Mouse (Mus musculus): ENCODE results near the gene Olfr1277.

The Olfr1277 gene

DNA sequence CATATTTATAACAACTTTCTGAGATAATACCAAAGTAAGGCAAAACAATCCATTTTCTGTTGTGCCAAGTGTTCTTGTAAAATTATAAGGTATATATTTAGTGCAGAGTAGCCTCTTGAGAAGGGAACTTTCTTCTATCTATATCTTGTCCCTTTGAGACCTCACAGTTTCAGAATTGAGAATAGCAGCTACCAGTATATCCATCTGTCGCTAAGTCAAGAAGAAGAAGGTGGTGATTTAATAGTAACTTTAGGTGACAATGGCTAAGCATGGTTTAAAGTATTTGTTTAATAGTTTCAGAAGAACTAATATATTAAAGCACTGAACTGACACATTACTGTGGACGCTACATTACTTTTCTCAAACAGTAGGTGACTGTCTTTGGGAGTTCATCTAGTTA is at the start of gene Olfr1277:
TSS of gene Olfr1277 (minus strand) at position 101 of the 400 bp plus-strand sequence.
- DNase-seq = no peak

DNA sequence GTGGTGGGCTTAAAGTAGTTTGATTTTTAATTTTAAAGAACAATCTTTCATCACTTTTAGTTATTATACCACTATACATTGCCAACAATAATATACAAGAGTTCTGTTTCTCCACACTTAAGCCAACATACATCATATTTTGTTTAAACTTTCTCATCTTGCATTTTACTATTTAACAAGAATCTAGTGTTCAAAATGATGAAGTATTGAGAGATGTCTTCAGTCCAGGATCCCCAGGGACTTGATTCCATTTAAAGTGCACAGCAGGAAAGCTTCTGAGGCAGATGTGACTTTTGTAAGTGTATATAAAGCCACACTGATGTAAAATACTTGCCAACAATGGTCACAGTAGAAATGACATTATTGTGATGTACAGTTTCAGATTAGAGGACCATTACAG is 39.8 kb upstream of the Olfr1277 start, which contains the start of gene Olfr1280:
TSS of gene Olfr1280 (plus strand) at position 301 of the 400 bp plus-strand sequence.
- no peak for DNase-seq

DNA sequence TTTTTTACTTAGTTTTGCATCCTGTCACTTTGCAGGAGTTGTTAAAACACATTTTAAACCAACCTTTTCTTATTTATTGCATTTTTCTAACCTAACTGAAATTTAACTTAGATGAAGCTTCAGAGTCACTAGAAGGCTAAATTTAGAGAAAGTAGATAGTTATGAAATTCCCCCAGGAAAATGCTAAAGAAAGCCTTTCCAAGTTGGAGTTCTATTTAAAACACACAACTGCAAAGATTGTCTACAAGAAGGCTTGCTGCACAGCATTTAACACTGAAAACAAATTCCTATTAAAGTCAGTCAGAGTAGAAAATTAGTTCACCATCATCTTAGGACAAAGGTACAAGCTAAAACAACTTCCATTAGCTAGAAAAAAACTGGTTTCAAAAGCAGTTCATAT is 26.5 kb upstream of the Olfr1277 start, which contains the start of gene Olfr1279:
TSS of gene Olfr1279 (plus strand) at position 262 of the 400 bp plus-strand sequence.
- DNase-seq = no peak

DNA sequence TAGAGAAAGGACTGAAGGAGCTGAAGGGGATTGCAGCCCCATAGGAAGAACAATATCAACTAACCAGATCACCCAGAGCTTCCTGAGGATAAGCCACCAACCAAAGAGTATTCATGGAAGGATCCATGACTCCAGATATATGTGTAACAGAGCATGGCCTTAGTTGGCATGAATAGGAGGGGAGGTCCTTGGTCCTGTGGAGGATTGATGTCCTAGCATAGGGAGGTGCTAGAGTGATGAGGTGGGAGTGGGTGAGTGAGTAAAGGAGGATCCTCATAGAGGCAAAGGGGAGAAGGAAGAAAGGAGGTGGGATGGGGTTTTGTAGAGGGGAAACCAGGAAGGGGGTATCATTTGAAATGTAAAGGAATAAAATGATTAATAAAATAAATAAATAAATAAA is 24.6 kb upstream of the Olfr1277 start:
- DNase-seq = no peak

DNA sequence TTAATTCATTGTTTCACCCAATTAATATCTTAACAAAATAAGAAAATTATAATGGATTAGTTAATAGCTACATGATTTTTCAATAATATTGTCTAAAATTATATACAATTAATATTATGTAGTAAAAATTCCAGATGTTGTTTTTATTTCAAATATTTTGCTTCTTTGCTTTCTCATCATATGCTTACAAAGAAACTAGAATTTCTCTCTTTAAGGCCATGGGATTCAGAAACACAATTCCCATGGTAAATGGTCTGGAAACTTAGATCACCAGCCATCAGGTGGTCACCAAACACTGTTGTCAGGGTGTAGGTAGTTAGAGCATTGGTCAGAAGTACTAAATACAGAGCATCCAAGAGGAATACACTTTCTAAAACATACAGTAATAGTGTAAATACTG is 15.9 kb upstream of the Olfr1277 start, which contains the start of gene Olfr1278:
TSS of gene Olfr1278 (plus strand) at position 301 of the 400 bp plus-strand sequence.
- no peak for DNase-seq

DNA sequence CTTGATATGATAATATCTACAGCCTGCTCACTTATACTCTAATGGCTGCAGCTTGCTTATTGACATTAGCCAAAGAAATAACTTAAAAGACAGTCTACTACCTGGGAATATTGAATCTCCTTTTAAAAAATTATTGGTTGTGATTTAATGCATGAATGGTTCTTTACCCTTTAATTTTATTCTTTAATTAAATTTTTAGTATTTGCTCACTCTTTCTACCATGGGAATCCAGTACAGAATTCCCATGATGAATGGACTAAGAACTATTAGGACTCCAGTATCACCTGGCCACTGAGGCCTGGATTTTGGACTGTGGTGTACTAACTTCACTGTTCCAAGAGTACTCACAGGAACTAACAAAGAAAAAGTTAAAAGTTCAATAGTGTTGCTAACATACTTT is 19.7 kb downstream of the Olfr1277 start, which contains the start of gene Olfr1276:
TSS of gene Olfr1276 (plus strand) at position 301 of the 400 bp plus-strand sequence.
- DNase-seq = no peak

DNA sequence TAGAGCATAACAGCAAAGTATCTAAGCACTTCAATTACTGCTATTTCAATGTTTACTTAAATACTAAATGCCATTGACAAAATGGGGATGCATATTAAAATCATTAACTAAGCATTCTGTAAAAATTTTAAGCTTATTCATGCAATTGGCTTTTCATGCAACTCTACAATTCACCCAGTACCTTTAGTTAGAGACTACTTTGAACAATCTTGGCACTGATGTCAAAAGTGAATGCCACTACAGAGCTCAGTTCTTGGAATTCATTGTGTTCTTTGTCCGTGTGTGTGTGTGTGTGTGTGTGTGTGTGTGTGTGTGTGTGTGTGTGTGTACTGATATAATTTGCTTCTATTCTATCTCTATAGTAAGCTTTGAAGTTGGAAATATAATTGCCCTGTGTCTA is 38.7 kb downstream of the Olfr1277 start, which contains the start of gene Olfr1275:
TSS of gene Olfr1275 (minus strand) at position 101 of the 400 bp plus-strand sequence.
- DNase-seq = no peak

DNA sequence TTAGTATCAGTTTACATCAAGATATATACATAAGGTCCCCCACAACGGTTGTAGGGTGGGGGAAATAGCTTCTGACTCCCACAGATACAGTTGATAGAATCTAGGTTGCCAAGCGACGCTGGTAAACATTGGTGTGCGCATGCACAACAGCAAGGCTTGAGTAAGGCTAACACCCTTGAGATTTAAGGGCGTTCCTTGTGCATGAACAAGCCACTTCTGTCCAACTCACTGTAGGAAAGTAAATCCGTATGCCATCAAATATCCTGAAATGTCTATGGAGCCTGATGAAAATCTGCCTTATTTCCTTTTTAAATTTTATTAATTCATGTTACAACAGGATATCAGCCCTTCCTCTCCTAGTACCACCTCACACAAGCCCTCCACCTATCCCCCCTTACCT is 44.4 kb downstream of the Olfr1277 start, which contains the start of gene 4930430A15Rik:
TSS of gene 4930430A15Rik (minus strand) at position 101 of the 400 bp plus-strand sequence.
- DNase-seq = no peak
